Mouse (Mus musculus): Measurements from ENCODE around the gene Hacd3. TPM values are rescaled to one million over a fixed set of nuclear protein-coding genes. Genes with fewer than 3 reads are reported as not detected.

The Hacd3 gene
- polyA plus RNA-seq (2014; fragmentation: Nextera tagmentation; extraction: Ambion mirVana), result 83.8 and 84.6 TPM in 2 replicates

- Histone ChIP-seq H3K36me3 (ENCODE audit: control insufficient read depth, insufficient read depth, low read length) (no peaks in the 10 kb centered on the region), H3K4me3 (ENCODE audit: low read depth, low read length) (peak within 1 kb of the TSS; percentile 56), H3K27ac (ENCODE audit: low read length) (peak within 1 kb of the TSS; percentile 82), H3K27me3 (ENCODE audit: control insufficient read depth, insufficient read depth, low read length) (no peaks in the 10 kb centered on the region), H3K4me1 (ENCODE audit: control insufficient read depth, insufficient read depth, low read length) (peaks cover 16% of the 10 kb centered on the region), H3K9ac (replicated peaks; ENCODE audit: low read depth, low read length) (peak within 1 kb of the TSS; percentile 64), H3K9me3 (ENCODE audit: control insufficient read depth, low read depth, low read length) (no peaks in the 10 kb centered on the region), H3K4me2 (replicated peaks; ENCODE audit: low read depth, low read length) (peak within 1 kb of the TSS; percentile 80)
- peak; percentile 93 for ATAC-seq (ENCODE audit: insufficient number of reproducible peaks, insufficient read depth, low FRiP score, low read depth)
- WGBS, result under 1% methylated on average over 81 of the region's 81 CpGs
Measured at GRCm38 (mm10) chr9:65020991-65021886, at the start of gene Hacd3. Gene Hacd3, minus strand, starts transcription at chr9:65021693.

DNA sequence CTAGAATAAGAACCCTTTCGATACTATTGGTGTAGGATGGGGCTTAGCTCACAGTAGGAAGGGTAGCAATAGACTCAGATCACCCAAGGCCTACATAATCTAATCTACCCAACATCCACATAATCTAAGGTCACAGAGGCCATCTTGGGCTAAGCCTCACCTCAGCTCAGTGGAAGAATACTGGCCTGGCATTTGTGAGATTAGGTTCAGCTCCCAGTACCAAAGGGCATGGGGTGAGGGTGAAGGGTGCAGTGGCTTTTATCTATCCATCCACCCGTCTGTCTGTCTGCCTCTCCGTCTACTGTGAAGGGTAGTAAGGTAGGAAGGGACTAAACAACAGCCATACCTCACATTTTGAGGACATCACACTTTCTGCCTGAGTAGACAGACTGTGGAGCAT lies 49.1 kb upstream of the Hacd3 start:
- 85% methylated on average over 3 of the region's 3 CpGs for WGBS
- no peaks in the 10 kb centered on the region for H3K4me1 ChIP-seq (ENCODE audit: control insufficient read depth, insufficient read depth, low read length)
- no peaks in the 10 kb centered on the region for H3K9me3 ChIP-seq (ENCODE audit: control insufficient read depth, low read depth, low read length)
- H3K27me3 ChIP-seq (ENCODE audit: control insufficient read depth, insufficient read depth, low read length), result no peaks in the 10 kb centered on the region
- no peak overlapping the region for H3K27ac ChIP-seq (ENCODE audit: low read length)
- peaks cover 46% of the 10 kb centered on the region for H3K36me3 ChIP-seq (ENCODE audit: control insufficient read depth, insufficient read depth, low read length)
- no peak overlapping the region for H3K9ac ChIP-seq (replicated peaks; ENCODE audit: low read depth, low read length)
- no peak overlapping the region for H3K4me3 ChIP-seq (ENCODE audit: low read depth, low read length)
- ATAC-seq (ENCODE audit: insufficient number of reproducible peaks, insufficient read depth, low FRiP score, low read depth), result no peak
- no peak overlapping the region for H3K4me2 ChIP-seq (replicated peaks; ENCODE audit: low read depth, low read length)

GRCm38 (mm10) chr9:65064251-65064650 lies 42.8 kb upstream of the Hacd3 start:
- Histone ChIP-seq H3K9me3 (ENCODE audit: control insufficient read depth, low read depth, low read length) (no peaks in the 10 kb centered on the region), H3K36me3 (ENCODE audit: control insufficient read depth, insufficient read depth, low read length) (peaks cover 64% of the 10 kb centered on the region), H3K4me1 (ENCODE audit: control insufficient read depth, insufficient read depth, low read length) (no peaks in the 10 kb centered on the region), H3K27me3 (ENCODE audit: control insufficient read depth, insufficient read depth, low read length) (no peaks in the 10 kb centered on the region), H3K4me3 (ENCODE audit: low read depth, low read length) (no peak overlapping the region), H3K9ac (replicated peaks; ENCODE audit: low read depth, low read length) (no peak overlapping the region), H3K4me2 (replicated peaks; ENCODE audit: low read depth, low read length) (no peak overlapping the region), H3K27ac (ENCODE audit: low read length) (no peak overlapping the region)
- ATAC-seq (ENCODE audit: insufficient number of reproducible peaks, insufficient read depth, low FRiP score, low read depth), result no peak
- WGBS, result 91% methylated on average over 7 of the region's 7 CpGs

GRCm38 (mm10) chr9:65050981-65051380 lies 29.5 kb upstream of the Hacd3 start:
- no peak for ATAC-seq (ENCODE audit: insufficient number of reproducible peaks, insufficient read depth, low FRiP score, low read depth)
- no peaks in the 10 kb centered on the region for H3K4me1 ChIP-seq (ENCODE audit: control insufficient read depth, insufficient read depth, low read length)
- no peaks in the 10 kb centered on the region for H3K27me3 ChIP-seq (ENCODE audit: control insufficient read depth, insufficient read depth, low read length)
- H3K4me2 ChIP-seq (replicated peaks; ENCODE audit: low read depth, low read length), result no peak overlapping the region
- no peak overlapping the region for H3K27ac ChIP-seq (ENCODE audit: low read length)
- peaks cover 67% of the 10 kb centered on the region for H3K36me3 ChIP-seq (ENCODE audit: control insufficient read depth, insufficient read depth, low read length)
- H3K9me3 ChIP-seq (ENCODE audit: control insufficient read depth, low read depth, low read length), result no peaks in the 10 kb centered on the region
- H3K4me3 ChIP-seq (ENCODE audit: low read depth, low read length), result no peak overlapping the region
- WGBS, result 93% methylated on average over 3 of the region's 3 CpGs
- H3K9ac ChIP-seq (replicated peaks; ENCODE audit: low read depth, low read length), result no peak overlapping the region

DNA sequence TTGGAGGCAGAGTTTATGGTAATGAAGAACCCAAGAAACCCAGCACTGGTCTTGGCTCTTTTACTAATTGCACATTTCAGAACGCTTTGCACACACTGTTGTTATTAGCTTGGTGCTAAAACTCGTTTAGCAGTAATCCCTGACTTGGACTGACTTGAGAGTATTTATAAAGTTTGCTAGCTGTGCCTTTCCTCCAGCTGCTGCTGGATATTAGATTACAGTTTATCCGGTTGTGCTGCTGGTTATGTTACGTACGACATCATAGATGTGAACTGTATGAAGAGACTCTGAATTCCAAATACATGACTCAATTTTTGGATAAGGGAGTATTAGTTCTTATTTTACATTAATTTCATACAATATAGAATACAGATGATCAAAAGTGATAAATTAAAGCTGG lies 27.9 kb upstream of the Hacd3 start:
- no peaks in the 10 kb centered on the region for H3K27me3 ChIP-seq (ENCODE audit: control insufficient read depth, insufficient read depth, low read length)
- peaks cover 73% of the 10 kb centered on the region for H3K36me3 ChIP-seq (ENCODE audit: control insufficient read depth, insufficient read depth, low read length)
- no peaks in the 10 kb centered on the region for H3K4me1 ChIP-seq (ENCODE audit: control insufficient read depth, insufficient read depth, low read length)
- ATAC-seq (ENCODE audit: insufficient number of reproducible peaks, insufficient read depth, low FRiP score, low read depth), result no peak
- H3K9me3 ChIP-seq (ENCODE audit: control insufficient read depth, low read depth, low read length), result no peaks in the 10 kb centered on the region
- WGBS, result 79% methylated on average over 5 of the region's 5 CpGs
- no peak overlapping the region for H3K9ac ChIP-seq (replicated peaks; ENCODE audit: low read depth, low read length)
- no peak overlapping the region for H3K4me3 ChIP-seq (ENCODE audit: low read depth, low read length)
- no peak overlapping the region for H3K4me2 ChIP-seq (replicated peaks; ENCODE audit: low read depth, low read length)
- no peak overlapping the region for H3K27ac ChIP-seq (ENCODE audit: low read length)

GRCm38 (mm10) chr9:65046993-65047392 lies 25.5 kb upstream of the Hacd3 start:
- 100% methylated on average over 1 of the region's 1 CpGs for WGBS
- Histone ChIP-seq H3K4me2 (replicated peaks; ENCODE audit: low read depth, low read length) (no peak overlapping the region), H3K9me3 (ENCODE audit: control insufficient read depth, low read depth, low read length) (no peaks in the 10 kb centered on the region), H3K4me3 (ENCODE audit: low read depth, low read length) (no peak overlapping the region), H3K9ac (replicated peaks; ENCODE audit: low read depth, low read length) (no peak overlapping the region), H3K36me3 (ENCODE audit: control insufficient read depth, insufficient read depth, low read length) (peaks cover 73% of the 10 kb centered on the region), H3K27ac (ENCODE audit: low read length) (no peak overlapping the region), H3K27me3 (ENCODE audit: control insufficient read depth, insufficient read depth, low read length) (no peaks in the 10 kb centered on the region), H3K4me1 (ENCODE audit: control insufficient read depth, insufficient read depth, low read length) (no peaks in the 10 kb centered on the region)
- no peak for ATAC-seq (ENCODE audit: insufficient number of reproducible peaks, insufficient read depth, low FRiP score, low read depth)

DNA sequence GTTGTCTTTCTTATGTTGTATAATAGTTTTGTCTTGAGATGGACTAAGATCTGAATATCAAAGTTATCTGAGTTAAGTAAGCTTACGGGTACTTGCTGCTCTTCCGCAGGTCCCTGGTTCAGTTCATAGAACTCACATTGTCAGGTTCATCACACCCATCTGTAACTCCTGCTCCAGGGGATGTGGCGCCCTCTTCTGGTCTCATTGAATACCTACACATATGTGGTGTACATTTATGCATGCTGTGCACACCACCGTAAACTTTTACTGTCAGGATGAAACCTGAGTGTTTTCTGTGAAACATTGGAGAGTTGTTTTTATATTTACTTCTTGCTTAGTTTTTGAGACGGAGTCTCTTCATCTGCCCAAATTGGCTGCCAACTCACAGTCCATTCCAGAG lies 19.9 kb upstream of the Hacd3 start:
- Histone ChIP-seq H3K36me3 (ENCODE audit: control insufficient read depth, insufficient read depth, low read length) (peaks cover 76% of the 10 kb centered on the region), H3K9me3 (ENCODE audit: control insufficient read depth, low read depth, low read length) (no peaks in the 10 kb centered on the region), H3K4me1 (ENCODE audit: control insufficient read depth, insufficient read depth, low read length) (no peaks in the 10 kb centered on the region), H3K4me3 (ENCODE audit: low read depth, low read length) (no peak overlapping the region), H3K4me2 (replicated peaks; ENCODE audit: low read depth, low read length) (no peak overlapping the region), H3K27ac (ENCODE audit: low read length) (no peak overlapping the region), H3K9ac (replicated peaks; ENCODE audit: low read depth, low read length) (no peak overlapping the region), H3K27me3 (ENCODE audit: control insufficient read depth, insufficient read depth, low read length) (no peaks in the 10 kb centered on the region)
- ATAC-seq (ENCODE audit: insufficient number of reproducible peaks, insufficient read depth, low FRiP score, low read depth), result no peak
- WGBS, result 96% methylated on average over 5 of the region's 5 CpGs

GRCm38 (mm10) chr9:65036861-65037260 lies 15.4 kb upstream of the Hacd3 start:
- H3K4me1 ChIP-seq (ENCODE audit: control insufficient read depth, insufficient read depth, low read length), result peaks cover 7% of the 10 kb centered on the region
- no peaks in the 10 kb centered on the region for H3K27me3 ChIP-seq (ENCODE audit: control insufficient read depth, insufficient read depth, low read length)
- no peak for ATAC-seq (ENCODE audit: insufficient number of reproducible peaks, insufficient read depth, low FRiP score, low read depth)
- H3K36me3 ChIP-seq (ENCODE audit: control insufficient read depth, insufficient read depth, low read length), result peaks cover 41% of the 10 kb centered on the region
- no peaks in the 10 kb centered on the region for H3K9me3 ChIP-seq (ENCODE audit: control insufficient read depth, low read depth, low read length)
- H3K9ac ChIP-seq (replicated peaks; ENCODE audit: low read depth, low read length), result no peak overlapping the region
- no peak overlapping the region for H3K27ac ChIP-seq (ENCODE audit: low read length)
- H3K4me2 ChIP-seq (replicated peaks; ENCODE audit: low read depth, low read length), result no peak overlapping the region
- WGBS, result 89% methylated on average over 8 of the region's 8 CpGs
- no peak overlapping the region for H3K4me3 ChIP-seq (ENCODE audit: low read depth, low read length)
